Mouse (Mus musculus) embryo, embryonic 10.5 days (tissue): ENCODE data around the gene Npdc1.
A peak's percentile ranks its signal among the peaks of the same experiment; 100 is the strongest.

Experiments used
- DNase-seq: peaks from one replicate; pipeline ENCODE4 v3.0.0-alpha.2; 2015; ENCODE audit warnings: low spot score

Gene Npdc1

GRCm38 (mm10) chr2:25399051-25399450, at the start of gene Npdc1:
Gene Npdc1, plus strand, starts transcription at chr2:25399351.
- DNase-seq, result no peak

- no peak for DNase-seq
Observed at GRCm38 (mm10) chr2:25349499-25349898, 49.7 kb upstream of the Npdc1 start.

GRCm38 (mm10) chr2:25350701-25351100, 48.5 kb upstream of the Npdc1 start:
- DNase-seq, result no peak

- no peak for DNase-seq
Observed at GRCm38 (mm10) chr2:25354211-25354610, 44.9 kb upstream of the Npdc1 start.

GRCm38 (mm10) chr2:25355419-25356066, 43.6 kb upstream of the Npdc1 start:
- DNase-seq, result no peak

- DNase-seq, result peak; percentile 93
Observed at GRCm38 (mm10) chr2:25356208-25357079, 42.7 kb upstream of the Npdc1 start, which contains the start of gene Dpp7. Gene Dpp7, minus strand, starts transcription at chr2:25356359.

GRCm38 (mm10) chr2:25359848-25360247, 39.3 kb upstream of the Npdc1 start:
- no peak for DNase-seq

- DNase-seq, result no peak
Observed at GRCm38 (mm10) chr2:25363478-25364178, 35.5 kb upstream of the Npdc1 start.

GRCm38 (mm10) chr2:25364313-25364712, 34.8 kb upstream of the Npdc1 start:
- DNase-seq, result no peak

GRCm38 (mm10) chr2:25364761-25365090, 34.4 kb upstream of the Npdc1 start:
- no peak for DNase-seq

GRCm38 (mm10) chr2:25365091-25365761, 33.9 kb upstream of the Npdc1 start, which contains the start of gene Uap1l1:
Gene Uap1l1, minus strand, starts transcription at chr2:25365682.
- DNase-seq, result peak; percentile 82

- no peak for DNase-seq
Observed at GRCm38 (mm10) chr2:25369996-25370395, 29.2 kb upstream of the Npdc1 start.

GRCm38 (mm10) chr2:25371764-25372643, 27.1 kb upstream of the Npdc1 start, which contains the start of gene Sapcd2:
Gene Sapcd2, plus strand, starts transcription at chr2:25372321.
- peak; percentile 96 for DNase-seq

GRCm38 (mm10) chr2:25372644-25373391, 26.3 kb upstream of the Npdc1 start:
- DNase-seq, result no peak

- no peak for DNase-seq
Observed at GRCm38 (mm10) chr2:25373431-25373830, 25.7 kb upstream of the Npdc1 start.

- peak; percentile 74 for DNase-seq
Observed at GRCm38 (mm10) chr2:25376589-25376988, 22.6 kb upstream of the Npdc1 start.

- no peak for DNase-seq
Observed at GRCm38 (mm10) chr2:25384492-25384891, 14.7 kb upstream of the Npdc1 start.

- DNase-seq, result no peak
Observed at GRCm38 (mm10) chr2:25391266-25391665, 7.9 kb upstream of the Npdc1 start.

- no peak for DNase-seq
Observed at GRCm38 (mm10) chr2:25394281-25395221, 4.6 kb upstream of the Npdc1 start.
